Comparison of ENCODE assay signal across 18 mouse cellular contexts in genomic region chr11:21060386-21061074, GRCm38 (mm10). TPM values are rescaled to one million over a fixed set of nuclear protein-coding genes. Genes with fewer than 3 reads are reported as not detected.
A peak's percentile ranks its signal among the peaks of the same experiment; 100 is the strongest.
DNase-seq lines count a peak whose midpoint lies in the region; ATAC-seq and TF ChIP-seq lines count a peak whose summit lies in the region.
"Had no signal": no experiment of that assay in that cellular context is flagged by ENCODE, and none has a peak within 500 bp of the region (broad histone marks: within the 10 kb centered on the region; RNA-seq: fewer than 3 reads in every experiment).

No protein-coding gene starts in this region.

- H3K9ac ChIP-seq in heart, embryonic 11.5 days (ENCODE audit: low read depth, low read length), result no peak overlapping the region
- H3K9ac ChIP-seq: embryonic facial prominence, embryonic 13.5 days; forebrain, embryonic 12.5 days; heart, embryonic 15.5 days; neural tube, embryonic 15.5 days had no signal

- H3K27ac ChIP-seq in heart, embryonic 10.5 days, result 0 out of 2 replicates have a peak overlapping the region, but pooled peaks have one; percentile 42
- H3K27ac ChIP-seq in heart, embryonic 11.5 days (ENCODE audit: low read depth, low read length), result no peak overlapping the region
- H3K27ac ChIP-seq in left cerebral cortex, adult 2 months, result no peak overlapping the region
- H3K27ac ChIP-seq: embryonic facial prominence, embryonic 13.5 days; forebrain, embryonic 12.5 days; kidney, postnatal 0 days; neural tube, embryonic 15.5 days had no signal

- peak; percentile 28 for DNase-seq in heart, embryonic 10.5 days (ENCODE audit: low spot score)
- DNase-seq in left cerebral cortex, postnatal 4 days, result peak; percentile 28
- DNase-seq in left cerebral cortex, adult 2 months (ENCODE audit: extremely low spot score in 1 of 2, low spot score in 2 of 2), result no peak
- peak; percentile 62 for DNase-seq in retina, adult 2 months (ENCODE audit: low read depth, low spot score)
- no peak for DNase-seq in retina, embryonic 14.5 days (ENCODE audit: low spot score)
- no peak for DNase-seq in frontal cortex, postnatal 25 days (ENCODE audit: low spot score in 2 of 2)
- DNase-seq: adrenal gland, adult 2 months; cerebellum, adult 11-12 months; embryo, embryonic 11 days; right cerebral cortex, postnatal 25 days; thymus, postnatal 25 days had no signal

- WGBS in heart, embryonic 10.5 days, result 72% methylated on average over 7 of the region's 7 CpGs
- WGBS in heart, embryonic 11.5 days (ENCODE audit: insufficient replicate concordance), result 68% methylated on average over 7 of the region's 7 CpGs

- no peak for TF ChIP-seq CTCF in left cerebral cortex, adult 2 months (IDR thresholded peaks at IDR 0.05)

- no peaks in the 10 kb centered on the region for H3K36me3 ChIP-seq in heart, embryonic 10.5 days
- no peaks in the 10 kb centered on the region for H3K36me3 ChIP-seq in heart, embryonic 11.5 days (ENCODE audit: control insufficient read depth, insufficient read depth, low read length)
- H3K36me3 ChIP-seq: embryonic facial prominence, embryonic 13.5 days; forebrain, embryonic 12.5 days; heart, embryonic 15.5 days; neural tube, embryonic 15.5 days had no signal

- peaks cover 18% of the 10 kb centered on the region for H3K4me1 ChIP-seq in heart, embryonic 10.5 days
- 0 out of 2 replicates have a peak, but pooled peaks cover 4% of the 10 kb centered on the region for H3K4me1 ChIP-seq in heart, embryonic 11.5 days (ENCODE audit: control insufficient read depth, insufficient read depth, low read length)
- H3K4me1 ChIP-seq: forebrain, embryonic 12.5 days; neural tube, embryonic 15.5 days had no signal

- no peak overlapping the region for H3K4me2 ChIP-seq in heart, embryonic 11.5 days
- H3K4me2 ChIP-seq: embryonic facial prominence, embryonic 13.5 days; forebrain, embryonic 12.5 days; heart, embryonic 15.5 days; neural tube, embryonic 15.5 days had no signal

- intact Hi-C loops in left cerebral cortex, postnatal 4 days (cut with DNase I), result no loop called here
- intact Hi-C loops in left cerebral cortex, adult 2 months (cut with DNase I), result no loop called here

- H3K9me3 ChIP-seq in heart, embryonic 10.5 days, result no peaks in the 10 kb centered on the region
- no peaks in the 10 kb centered on the region for H3K9me3 ChIP-seq in heart, embryonic 11.5 days (replicated peaks; ENCODE audit: control insufficient read depth, low read length)
- H3K9me3 ChIP-seq: embryonic facial prominence, embryonic 13.5 days; forebrain, embryonic 12.5 days; heart, embryonic 15.5 days; neural tube, embryonic 15.5 days had no signal

- no peak for ATAC-seq in heart, embryonic 11.5 days (replicated peaks; ENCODE audit: insufficient number of reproducible peaks, low FRiP score, low TSS enrichment)

- no peak overlapping the region for H3K4me3 ChIP-seq in heart, embryonic 10.5 days
- no peak overlapping the region for H3K4me3 ChIP-seq in heart, embryonic 11.5 days (ENCODE audit: low read depth, low read length)
- no peak overlapping the region for H3K4me3 ChIP-seq in left cerebral cortex, adult 2 months
- H3K4me3 ChIP-seq: embryonic facial prominence, embryonic 13.5 days; erythroblast, embryonic 14.5 days; forebrain, embryonic 12.5 days; heart, embryonic 15.5 days; neural tube, embryonic 15.5 days had no signal

- H3K27me3 ChIP-seq in heart, embryonic 10.5 days (ENCODE audit: insufficient read depth, poor library complexity, severe bottlenecking), result no peaks in the 10 kb centered on the region
- H3K27me3 ChIP-seq in heart, embryonic 11.5 days (ENCODE audit: control insufficient read depth, insufficient read depth, low read length), result no peaks in the 10 kb centered on the region
- H3K27me3 ChIP-seq: embryonic facial prominence, embryonic 13.5 days; heart, embryonic 15.5 days; neural tube, embryonic 15.5 days had no signal

RNA-seq across cellular contexts. Expression of gene Peli1, which starts 30.6 kb away (rescaled TPM):
- polyA plus RNA-seq in heart, embryonic 10.5 days (2016; fragmentation: Nextera tagmentation; extraction: Ambion mirVana), result 26.9 and 41.5 TPM in 2 replicates
- polyA plus RNA-seq in heart, embryonic 11.5 days (2014; fragmentation: Nextera tagmentation; extraction: Ambion mirVana), result 30.4 and 31.9 TPM in 2 replicates
- 10 to 100 TPM; 69.3 to 72.1 TPM for total RNA-seq in left cerebral cortex, postnatal 4 days (2021)
- 10 to 100 TPM; 39.4 to 48.0 TPM for total RNA-seq in left cerebral cortex, adult 2 months (2021)

Comparison
In these comparisons a context has a peak if more than half of its experiments do, and no peak if none do; other contexts are left out.
1. DNase-seq: peak in heart, embryonic 10.5 days (single experiment), left cerebral cortex, postnatal 4 days (single experiment) and retina, adult 2 months (single experiment); none in left cerebral cortex, adult 2 months (0 of 2), retina, embryonic 14.5 days (single experiment) and frontal cortex, postnatal 25 days (0 of 2).